Mouse (Mus musculus) naive thymus-derived CD4-positive, alpha-beta T cell, adult 2 months (primary cell): Measurements from ENCODE around the gene Rgs8.

Experiments
- DNase-seq: peaks from one replicate; pipeline ENCODE4 v3.0.0-alpha.2; 2011; ENCODE audit warnings: low read depth

Gene Rgs8

GRCm38 (mm10) chr1:153652938-153653623 lies at the start of gene Rgs8:
TSS of gene Rgs8 (plus strand) at chr1:153653025.
- no peak for DNase-seq

- DNase-seq, result peak; percentile 68
These were observed 35.4 kb upstream of the Rgs8 start for GRCm38 (mm10) chr1:153617340-153617830.

- no peak for DNase-seq
These were observed 29.8 kb upstream of the Rgs8 start for GRCm38 (mm10) chr1:153623036-153623435.

- no peak for DNase-seq
These were observed 20.1 kb upstream of the Rgs8 start for GRCm38 (mm10) chr1:153632686-153633085.

GRCm38 (mm10) chr1:153635056-153635455 lies 17.8 kb upstream of the Rgs8 start:
- no peak for DNase-seq

GRCm38 (mm10) chr1:153635521-153635920 lies 17.3 kb upstream of the Rgs8 start:
- no peak for DNase-seq

- DNase-seq, result no peak
These were observed 16.0 kb upstream of the Rgs8 start for GRCm38 (mm10) chr1:153636821-153637220.

- no peak for DNase-seq
These were observed 11.3 kb upstream of the Rgs8 start for GRCm38 (mm10) chr1:153641492-153641939.

- DNase-seq, result no peak
These were observed 10.8 kb upstream of the Rgs8 start for GRCm38 (mm10) chr1:153641940-153642501.

DNA sequence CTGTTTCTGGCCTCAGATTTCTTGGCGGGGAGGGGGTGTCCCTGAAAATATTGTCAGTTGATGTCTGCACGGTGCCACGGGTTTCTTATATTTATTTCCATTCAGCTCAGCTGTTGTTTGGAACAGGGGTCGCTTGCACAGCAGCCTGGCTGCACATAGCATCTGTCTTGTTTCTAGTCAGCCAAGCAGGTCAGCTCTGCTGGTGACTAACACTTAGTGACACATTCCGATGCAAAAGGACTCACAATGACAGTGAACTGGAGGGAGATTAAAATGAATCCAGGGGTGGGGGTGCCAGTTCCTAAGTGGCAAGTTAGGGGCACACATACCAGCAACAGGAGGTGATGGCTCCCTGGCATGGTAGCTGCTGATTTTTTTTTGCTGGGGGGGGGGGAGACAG lies 849 bp downstream of the Rgs8 start:
- no peak for DNase-seq

DNA sequence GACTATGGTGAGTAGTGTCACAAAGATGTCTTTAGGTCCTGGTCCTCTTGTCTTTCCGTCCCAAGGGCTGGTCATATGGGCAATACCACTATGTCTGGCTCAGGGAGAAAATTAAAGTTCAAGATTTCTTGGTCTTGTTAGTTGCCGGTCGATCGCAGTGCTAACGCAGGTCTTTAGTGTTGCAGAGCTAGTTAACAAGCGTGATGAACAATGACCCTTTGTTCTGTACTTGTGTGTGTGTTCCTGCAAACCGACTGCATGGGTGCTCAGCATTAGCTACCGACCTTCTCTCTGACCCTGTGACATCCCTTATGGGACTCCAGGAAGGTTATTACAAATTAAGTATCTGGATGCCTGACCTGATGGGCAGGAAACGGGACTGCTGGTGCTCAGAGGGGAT lies 6.8 kb downstream of the Rgs8 start:
- no peak for DNase-seq

- no peak for DNase-seq
These were observed 8.3 kb downstream of the Rgs8 start for GRCm38 (mm10) chr1:153660982-153661688.

DNA sequence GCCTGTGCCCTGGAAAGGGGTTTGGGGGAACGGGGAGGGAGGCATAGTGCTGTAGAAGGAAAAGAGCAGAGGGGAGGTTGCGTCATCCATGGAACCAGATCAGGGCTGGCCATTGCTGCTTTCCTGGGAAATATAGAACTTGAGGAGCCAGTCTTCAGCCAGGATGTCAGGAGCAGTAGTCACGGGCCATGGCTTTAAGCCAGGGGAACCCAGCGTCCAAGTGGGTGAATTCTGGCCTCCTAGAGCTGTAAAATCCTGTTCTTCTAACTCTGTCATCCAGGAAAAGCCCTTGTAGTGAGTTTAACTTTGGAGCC lies 8.8 kb downstream of the Rgs8 start:
- DNase-seq, result no peak

- DNase-seq, result no peak
These were observed 9.5 kb downstream of the Rgs8 start for GRCm38 (mm10) chr1:153662362-153662761.

- DNase-seq, result no peak
These were observed 12.4 kb downstream of the Rgs8 start for GRCm38 (mm10) chr1:153665066-153665715.

- no peak for DNase-seq
These were observed 13.4 kb downstream of the Rgs8 start for GRCm38 (mm10) chr1:153666236-153666635.

DNA sequence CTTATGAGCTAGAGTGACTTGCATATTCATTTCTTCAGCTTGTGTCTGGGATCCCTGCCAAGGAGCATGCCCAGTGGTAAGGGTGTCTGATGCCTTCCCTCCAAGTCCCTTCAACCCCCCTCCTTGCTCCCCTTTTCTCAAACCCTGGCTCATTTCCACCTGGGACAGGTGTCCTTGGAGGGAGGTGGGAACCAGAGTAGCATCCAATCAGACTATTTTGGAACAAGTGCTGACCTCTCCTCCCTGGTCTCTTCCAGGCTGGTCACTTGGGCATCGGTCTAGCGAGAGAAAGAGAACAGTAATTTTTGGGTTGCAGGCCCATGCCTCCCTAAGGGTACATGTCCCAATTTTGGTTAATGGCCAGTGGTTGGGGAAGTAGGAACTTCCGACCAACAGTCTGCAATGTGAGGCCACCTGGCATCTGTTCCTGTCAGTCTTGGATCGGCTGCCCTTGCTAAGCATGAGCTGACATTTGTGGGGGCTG lies 14.5 kb downstream of the Rgs8 start:
- no peak for DNase-seq

- DNase-seq, result no peak
These were observed 15.0 kb downstream of the Rgs8 start for GRCm38 (mm10) chr1:153667781-153668180.

DNA sequence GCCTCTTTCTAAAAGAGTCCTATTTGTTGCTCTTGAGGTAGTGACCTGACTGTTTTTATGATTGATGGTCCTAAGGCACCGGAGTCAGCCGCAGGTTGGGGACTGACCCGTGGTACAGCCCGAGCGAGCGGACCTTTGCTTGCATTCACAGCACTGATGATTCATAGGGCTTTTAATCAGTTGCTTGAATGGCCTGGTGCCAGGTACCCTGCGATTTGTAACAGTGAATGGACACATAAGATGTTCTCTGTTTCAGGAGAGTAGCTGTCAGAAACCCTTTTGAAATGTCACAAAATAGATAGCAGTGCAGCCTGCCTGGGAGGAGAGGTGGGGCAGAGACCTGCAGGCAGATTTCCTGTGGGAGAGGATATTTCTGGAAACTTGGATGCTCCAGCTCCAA lies 16.3 kb downstream of the Rgs8 start:
- no peak for DNase-seq

GRCm38 (mm10) chr1:153669728-153670127 lies 16.9 kb downstream of the Rgs8 start:
- no peak for DNase-seq

GRCm38 (mm10) chr1:153671352-153671751 lies 18.5 kb downstream of the Rgs8 start:
- DNase-seq, result no peak

- no peak for DNase-seq
These were observed 19.9 kb downstream of the Rgs8 start for GRCm38 (mm10) chr1:153672698-153673097.

DNA sequence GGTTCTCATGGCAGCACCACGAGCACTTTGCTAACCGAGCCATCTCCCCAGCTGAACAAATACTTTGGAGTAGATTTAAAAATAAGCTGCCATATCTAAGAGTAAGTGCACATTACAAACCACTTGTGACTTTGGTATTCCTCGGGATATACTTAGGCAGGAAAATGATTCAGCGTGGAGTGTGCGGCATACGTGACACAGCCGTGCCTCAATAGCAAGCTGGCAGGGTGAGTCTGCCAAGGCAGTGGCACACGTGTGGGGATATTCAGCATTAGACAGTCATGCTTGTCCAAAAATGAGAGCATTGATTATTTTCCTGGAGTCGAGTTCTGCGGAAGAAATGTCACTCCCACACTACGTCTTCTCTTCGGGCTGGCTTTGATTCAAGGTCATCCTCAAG lies 21.1 kb downstream of the Rgs8 start:
- DNase-seq, result no peak
